Mouse (Mus musculus) ES-E14 (cell line): Measurements from ENCODE around the gene Scn4b. TPM values are rescaled to one million over a fixed set of nuclear protein-coding genes. Genes with fewer than 3 reads are reported as not detected.

ENCODE experiments used
- DNase-seq: peaks from one replicate; pipeline ENCODE4 v3.0.0-alpha.2; 2013; ENCODE audit warnings: low read depth, low spot score
- H3K27ac ChIP-seq: 2 replicates; pipeline ENCODE4 v1.5.1; 2012; ENCODE audit warnings: low read depth, mild to moderate bottlenecking, low read length, moderate library complexity, mixed read lengths; ENCODE audit not compliant: poor library complexity, insufficient read depth, severe bottlenecking
- H3K36me3 ChIP-seq: 2 replicates; pipeline ENCODE4 v1.6.1; 2012; ENCODE audit warnings: mild to moderate bottlenecking, low read length, moderate library complexity, mixed read lengths; ENCODE audit not compliant: control insufficient read depth, poor library complexity, insufficient read depth, severe bottlenecking
- H3K4me1 ChIP-seq, 2 experiments: fragments of 150-350 bp in 1 of 2; sonication (generic) in 1 of 2; 2 replicates each; pipeline ENCODE4 v1.6.1; 2012; ENCODE audit warnings: low read length in 2 of 2, mild to moderate bottlenecking in 1 of 2, mixed read lengths in 1 of 2; ENCODE audit not compliant: control insufficient read depth in 2 of 2, insufficient read depth in 2 of 2, poor library complexity in 1 of 2
- H3K4me3 ChIP-seq, 2 experiments: fragments of 150-350 bp in 1 of 2; sonication (generic) in 1 of 2; 2 replicates each; pipeline ENCODE4 v1.5.1; 2012; ENCODE audit warnings: low read length in 2 of 2, low read depth in 1 of 2, mild to moderate bottlenecking in 1 of 2, mixed read lengths in 1 of 2; ENCODE audit not compliant: insufficient read depth in 1 of 2, poor library complexity in 1 of 2, severe bottlenecking in 1 of 2
- H3K9ac ChIP-seq: 2 replicates; pipeline ENCODE4 v1.6.1; 2012; ENCODE audit warnings: low read depth, mild to moderate bottlenecking, low read length, mixed read lengths; ENCODE audit not compliant: poor library complexity, insufficient read depth, severe bottlenecking
- H3K9me3 ChIP-seq: fragments of 150-350 bp; sonication (generic); 2 replicates; pipeline ENCODE4 v1.6.1; 2012; ENCODE audit warnings: low read depth, mild to moderate bottlenecking, low read length; ENCODE audit not compliant: control insufficient read depth, insufficient read depth
- CHD2 ChIP-seq: IDR thresholded peaks from 2 replicates; pipeline ENCODE4 v1.6.1; 2014; ENCODE audit warnings: mild to moderate bottlenecking, low read depth, low read length, inconsistent platforms
- HCFC1 ChIP-seq: IDR thresholded peaks from 2 replicates; pipeline ENCODE4 v1.6.1; 2012; ENCODE audit warnings: low read length, inconsistent platforms, borderline replicate concordance; ENCODE audit not compliant: insufficient read depth
- MAFK ChIP-seq: IDR thresholded peaks from 2 replicates; pipeline ENCODE4 v1.6.1; 2014; ENCODE audit warnings: mild to moderate bottlenecking, low read depth, low read length, inconsistent platforms; ENCODE audit not compliant: insufficient read depth
- ZC3H11A ChIP-seq: IDR thresholded peaks from 2 replicates; pipeline ENCODE4 v1.6.1; 2012; ENCODE audit warnings: low read depth, mild to moderate bottlenecking, inconsistent platforms, low read length, borderline replicate concordance
- ZNF384 ChIP-seq: IDR thresholded peaks from 2 replicates; pipeline ENCODE4 v1.6.1; 2012; ENCODE audit warnings: low read depth, low read length, inconsistent platforms
- in situ Hi-C, 2 experiments: fragments of 600-800 bp; cut with MboI; formaldehyde crosslinking; loops; one replicate each; pipeline ENCODE4 v1.15.1; 2025; ENCODE audit warnings: low sequenced_read_pairs in 2 of 2, inconsistent platforms in 1 of 2; ENCODE audit not compliant: unreplicated experiment in 2 of 2
- total RNA-seq: library from RNA; depleted of rRNA; stranded (reverse); fragments of 300-350 nt; gene quantifications from 2 replicates; pipeline ENCODE4 v1.2.3, GENCODE M21; 2012

Scn4b gene
- total RNA-seq, 1 experiment: 0.45 TPM

- in situ Hi-C loops: no loop called here
- Histone ChIP-seq H3K27ac (no peak overlapping the region), H3K4me1 (peaks cover 4 to 17% of the 10 kb centered on the region in 2 experiments; a peak in 3 of 4 replicates), H3K9me3 (no peaks in the 10 kb centered on the region), H3K4me3 (no peak overlapping the region), H3K36me3 (no peaks in the 10 kb centered on the region), H3K9ac (no peak overlapping the region)
- no peak for DNase-seq
- TF ChIP-seq MAFK (no peak), HCFC1 (no peak), CHD2 (no peak), ZC3H11A (no peak), ZNF384 (no peak)
Observed at GRCm38 (mm10) chr9:45130119-45130518, 8.1 kb upstream of the Scn4b start.

GRCm38 (mm10) chr9:45133484-45134310 lies 4.5 kb upstream of the Scn4b start:
- Histone ChIP-seq H3K4me1 (no peaks in the 10 kb centered on the region), H3K36me3 (no peaks in the 10 kb centered on the region), H3K9ac (no peak overlapping the region; the same call in 1 of the 2 replicates), H3K4me3 (no peak overlapping the region), H3K9me3 (no peaks in the 10 kb centered on the region), H3K27ac (no peak overlapping the region)
- no peak for TF ChIP-seq HCFC1
- TF ChIP-seq ZNF384: no peak
- TF ChIP-seq CHD2: no peak
- TF ChIP-seq MAFK: no peak
- TF ChIP-seq ZC3H11A: no peak
- in situ Hi-C loops: no loop called here
- DNase-seq: no peak

DNA sequence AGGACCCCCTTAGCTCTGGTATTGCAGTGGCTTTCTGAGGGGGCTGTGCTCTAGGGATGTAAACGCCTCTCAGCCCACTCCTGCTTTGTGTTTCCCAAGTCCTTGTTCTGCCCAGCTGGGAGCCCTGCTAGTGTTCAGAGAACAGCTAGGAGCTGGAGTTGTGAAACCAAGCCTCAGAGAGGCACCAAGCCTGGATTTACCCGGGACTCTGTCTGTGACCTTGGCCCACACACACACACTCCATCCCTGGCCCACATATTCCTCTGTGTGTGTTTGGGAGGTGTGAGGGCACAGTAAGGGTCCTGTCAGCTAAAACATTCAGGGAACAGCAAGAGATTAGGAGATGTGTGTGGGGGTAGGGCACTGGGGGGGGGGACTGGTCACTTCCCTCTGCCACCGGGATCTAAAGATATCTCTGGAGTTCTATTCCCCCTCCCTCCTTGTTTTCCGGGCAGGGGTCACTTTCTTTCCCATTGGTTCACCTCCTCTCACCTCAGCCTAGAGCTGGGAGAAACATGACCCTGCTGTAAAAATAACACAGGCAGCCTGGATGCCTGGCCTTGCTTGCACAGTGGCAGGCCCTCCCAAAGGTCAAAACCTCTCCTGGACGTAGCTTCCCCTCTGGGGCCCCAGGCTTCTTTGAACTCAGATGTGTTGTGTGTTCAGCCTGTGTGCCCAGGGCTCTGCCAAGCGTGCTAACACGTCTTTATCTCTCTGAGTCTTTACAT lies 1.6 kb upstream of the Scn4b start:
- Histone ChIP-seq H3K9ac (no peak overlapping the region), H3K4me1 (0 out of 4 replicates have a peak, but pooled peaks cover 0 to 2% of the 10 kb centered on the region in 2 experiments), H3K9me3 (no peaks in the 10 kb centered on the region), H3K4me3 (no peak overlapping the region), H3K36me3 (no peaks in the 10 kb centered on the region), H3K27ac (no peak overlapping the region)
- TF ChIP-seq ZNF384 (no peak), MAFK (no peak), HCFC1 (no peak), CHD2 (no peak), ZC3H11A (no peak)
- DNase-seq: no peak
- in situ Hi-C loops: no loop called here

- peaks cover 2% of the 10 kb centered on the region in 2 experiments; a peak in 1 of 4 replicates for H3K4me1 ChIP-seq
- no peak for DNase-seq
- TF ChIP-seq ZNF384 (no peak), CHD2 (no peak), HCFC1 (no peak), MAFK (no peak), ZC3H11A (no peak)
- no peak overlapping the region for H3K9ac ChIP-seq
- in situ Hi-C loops: no loop called here
- peak overlapping the region; percentile 53 to 72 for H3K4me3 ChIP-seq
- no peak overlapping the region for H3K27ac ChIP-seq
- H3K9me3 ChIP-seq: no peaks in the 10 kb centered on the region
- no peaks in the 10 kb centered on the region for H3K36me3 ChIP-seq
Observed at GRCm38 (mm10) chr9:45139082-45139481, 887 bp downstream of the Scn4b start.
